Mouse (Mus musculus): ENCODE measurements around the gene Mybbp1a. TPM values are rescaled to one million over a fixed set of nuclear protein-coding genes. Genes with fewer than 3 reads are reported as not detected.

The Mybbp1a gene
- 10 to 100 TPM; 69.4 to 73.1 TPM for total RNA-seq (2023)

DNA sequence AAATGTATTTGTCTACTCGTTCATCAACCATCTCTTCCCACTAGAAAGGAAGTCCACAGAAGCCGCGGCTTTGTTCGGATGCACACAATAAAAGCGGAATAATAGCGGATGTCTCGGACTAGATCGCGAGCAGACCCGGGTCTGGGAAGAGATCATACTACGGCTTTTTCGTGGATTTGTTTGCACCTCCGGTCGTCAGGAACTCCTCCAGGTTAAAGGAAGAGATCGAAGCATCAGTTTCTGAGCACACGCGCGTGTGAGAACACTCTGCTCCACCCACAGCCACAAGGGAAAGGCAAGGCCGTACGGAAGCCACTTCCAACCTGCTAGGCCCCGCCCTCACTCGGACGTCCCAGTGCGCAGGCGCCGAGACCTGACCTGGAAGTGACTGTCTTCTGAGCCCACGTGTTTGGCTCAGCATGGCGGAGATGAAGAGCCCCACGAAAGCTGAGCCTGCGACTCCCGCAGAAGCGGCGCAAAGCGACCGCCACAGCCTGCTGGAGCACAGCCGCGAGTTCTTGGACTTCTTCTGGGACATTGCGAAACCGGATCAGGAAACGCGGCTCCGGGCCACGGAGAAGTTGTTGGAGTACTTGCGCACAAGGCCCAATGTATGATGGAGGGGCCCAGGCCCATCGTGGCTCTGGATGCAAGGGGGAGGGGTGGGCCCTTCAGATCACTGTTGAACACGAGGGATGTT is at the start of gene Mybbp1a:
TSS of gene Mybbp1a (plus strand) at position 391 of the 700 bp plus-strand sequence.

DNA sequence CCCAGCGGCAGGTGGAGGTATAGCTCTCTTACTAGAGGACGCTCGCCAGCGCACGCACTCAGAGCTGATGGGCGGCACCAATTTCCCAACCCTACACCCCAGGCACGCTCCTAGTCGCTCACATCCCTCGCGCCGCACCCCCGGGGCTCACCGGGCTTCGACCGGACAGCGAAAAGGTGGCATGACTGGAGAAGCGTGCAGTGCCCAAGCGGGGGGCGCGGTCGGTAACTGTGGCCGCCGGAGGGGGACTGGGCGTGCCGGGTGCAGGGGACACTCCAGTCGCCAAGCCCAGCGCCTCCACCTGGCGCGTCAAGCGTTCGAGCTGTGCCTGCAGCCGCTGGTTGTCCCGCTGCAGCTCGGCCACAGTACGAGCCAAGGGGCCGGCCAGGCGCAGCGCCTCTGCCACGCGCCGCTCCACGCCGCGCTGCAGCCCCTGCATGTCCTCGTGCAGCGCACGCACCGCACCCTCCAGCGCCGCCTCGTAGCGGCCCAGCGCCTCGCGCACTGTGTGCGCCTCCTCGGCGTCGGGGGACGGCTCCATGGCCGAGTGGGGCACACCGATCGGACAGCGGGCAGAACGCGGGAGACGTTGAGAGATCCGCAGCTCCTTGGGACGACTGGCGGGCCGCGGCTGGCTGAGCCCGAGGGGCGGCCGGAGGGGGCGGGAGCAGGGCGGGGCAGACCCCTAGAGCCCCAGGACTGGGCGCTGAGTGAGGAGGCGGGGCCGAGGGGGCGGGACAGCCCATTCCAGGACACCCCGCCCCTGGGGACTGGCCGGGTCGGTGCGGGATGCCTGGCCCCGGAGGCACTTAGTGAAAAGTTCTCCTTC is 29.8 kb upstream of the Mybbp1a start, which contains the start of gene Smtnl2:
TSS of gene Smtnl2 (minus strand) at position 621 of the 829 bp plus-strand sequence.

DNA sequence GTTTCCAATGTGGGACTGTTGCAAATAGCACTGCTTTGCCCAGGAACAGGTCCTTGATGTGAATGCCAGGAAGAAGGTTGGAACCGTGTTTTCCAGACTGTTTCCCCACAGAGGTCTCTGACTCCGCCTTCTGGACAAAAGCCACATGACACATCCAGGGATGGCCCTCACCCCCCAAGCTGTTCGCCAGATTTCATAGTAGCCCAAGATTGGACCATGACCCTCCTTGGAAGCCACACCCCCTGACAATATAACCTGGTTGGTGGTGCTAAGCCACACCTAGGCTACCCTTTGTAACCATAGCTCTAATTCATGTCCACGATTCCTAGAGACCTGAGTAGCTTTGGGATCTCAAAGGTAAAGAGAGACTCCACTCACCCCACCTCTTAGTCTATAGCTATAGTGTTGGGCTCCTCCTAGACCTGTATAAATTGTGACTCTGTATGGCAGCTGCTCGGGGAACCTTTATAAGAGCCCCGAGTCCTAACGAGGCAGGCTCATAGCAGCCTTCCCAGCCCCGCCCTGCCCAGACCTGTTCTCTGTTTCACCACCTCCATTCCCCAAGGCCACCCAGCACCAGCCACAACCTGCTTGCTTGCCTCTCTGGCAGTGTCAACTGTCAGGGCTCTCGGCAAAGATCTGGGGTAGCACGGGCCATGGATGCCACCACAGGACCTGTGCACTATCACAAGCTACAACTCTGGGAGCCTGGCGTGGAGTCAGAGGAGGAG is 6.0 kb upstream of the Mybbp1a start, which contains the start of gene Ggt6:
TSS of gene Ggt6 (plus strand) at position 564 of the 731 bp plus-strand sequence.

DNA sequence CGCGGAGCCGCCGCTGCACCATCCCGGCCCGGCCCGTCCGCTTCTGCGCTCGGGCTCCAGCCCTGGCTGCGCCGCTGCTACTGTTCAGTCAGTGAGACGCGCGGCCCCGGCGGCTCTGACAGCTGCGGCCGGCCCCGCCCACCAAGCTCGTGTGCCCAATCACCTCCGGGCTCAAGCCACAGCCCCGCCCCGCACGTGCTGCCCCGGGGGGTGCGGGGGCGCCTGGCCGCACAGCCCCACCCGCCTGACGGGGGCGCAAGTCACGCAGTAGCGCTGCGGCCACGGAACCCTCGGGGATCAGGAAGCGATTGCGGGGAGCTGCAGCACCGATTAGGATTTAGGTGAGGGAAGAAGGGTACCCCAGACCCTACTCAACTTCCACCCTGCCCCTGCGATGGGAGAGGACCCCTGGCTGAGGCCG is 48.7 kb downstream of the Mybbp1a start, which contains the start of gene Spns2:
TSS of gene Spns2 (minus strand) at position 24 of the 421 bp plus-strand sequence.

Other genes starting within 250 kb of the Mybbp1a start
- gene Gm43951, start 234.5 kb upstream of the Mybbp1a start, total RNA-seq (2023), result under 1 TPM; 0.52 to 0.92 TPM
- gene 4933427D14Rik, start 233.9 kb upstream of the Mybbp1a start, total RNA-seq (2023), result 1 to 10 TPM; 6.1 to 9.5 TPM
- 10 to 100 TPM; 42.9 to 60.5 TPM for gene Txndc17, start 233.8 kb upstream of the Mybbp1a start, total RNA-seq (2023)
- 10 to 100 TPM; 16.1 to 17.5 TPM for gene Med31, start 225.8 kb upstream of the Mybbp1a start, total RNA-seq (2023)
- not detected for gene Slc13a5, start 174.1 kb upstream of the Mybbp1a start, total RNA-seq (2023)
- gene Xaf1, start 139.7 kb upstream of the Mybbp1a start, total RNA-seq (2023), result 10 to 100 TPM; 54.0 to 67.0 TPM
- under 1 TPM; 0.47 to 0.52 TPM for gene Fbxo39, start 126.9 kb upstream of the Mybbp1a start, total RNA-seq (2023)
- not detected for gene Tekt1, start 78.9 kb upstream of the Mybbp1a start, total RNA-seq (2023)
- 1 to 10 TPM in 1 of 2 experiments, not detected in 1; 2.3 TPM for gene Smtnl2, start 29.6 kb upstream of the Mybbp1a start, total RNA-seq (2023)
- gene Ggt6, start 5.8 kb upstream of the Mybbp1a start, total RNA-seq (2023), result not detected
- gene Spns2, start 48.5 kb downstream of the Mybbp1a start, total RNA-seq (2023), result 1 to 10 TPM; 1.3 to 1.8 TPM
- gene Spns3, start 109.2 kb downstream of the Mybbp1a start, total RNA-seq (2023), result 10 to 100 TPM; 12.3 to 12.6 TPM
- gene Ube2g1, start 165.9 kb downstream of the Mybbp1a start, total RNA-seq (2023), result 10 to 100 TPM; 29.9 to 30.1 TPM
- 10 to 100 TPM; 94.9 to 99.6 TPM for gene Ankfy1, start 248.7 kb downstream of the Mybbp1a start, total RNA-seq (2023)